Mouse (Mus musculus) heart, postnatal 36 days (tissue): ENCODE results near the gene Rnf152. TPM values are rescaled to one million over a fixed set of nuclear protein-coding genes. Genes with fewer than 3 reads are reported as not detected.

ENCODE experiments used
- DNase-seq, 2 experiments: peaks; one replicate each; pipeline ENCODE4 v3.0.0; 2021 to 2022
- intact Hi-C: fragments of 180-260 bp; cut with DNase I; formaldehyde crosslinking; loops from one replicate; pipeline ENCODE4 v1.15.1; 2025
- total RNA-seq, 2 experiments: library from RNA; stranded (reverse); gene quantifications; 2 replicates each; pipeline ENCODE4 v1.2.3; 2021

Gene Rnf152
- total RNA-seq, result 1 to 10 TPM; 1.6 to 1.9 TPM

GRCm38 (mm10) chr1:105356291-105357011 lies at the start of gene Rnf152:
TSS of gene Rnf152 (minus strand) at chr1:105356710.
- peak; percentile 52 to 55 for DNase-seq
- intact Hi-C loops, result loop anchor here (5.0 kb wide), 2 partner anchors 89 to 159 kb away; no protein-coding TSS in a partner anchor

- intact Hi-C loops, result no loop called here
- DNase-seq, result no peak
These were observed 46.3 kb upstream of the Rnf152 start for GRCm38 (mm10) chr1:105402853-105403252.

GRCm38 (mm10) chr1:105384141-105384937 lies 27.8 kb upstream of the Rnf152 start:
- DNase-seq, result no peak
- intact Hi-C loops, result no loop called here

- intact Hi-C loops, result no loop called here
These were observed 21.0 kb upstream of the Rnf152 start for GRCm38 (mm10) chr1:105377546-105377945.

DNA sequence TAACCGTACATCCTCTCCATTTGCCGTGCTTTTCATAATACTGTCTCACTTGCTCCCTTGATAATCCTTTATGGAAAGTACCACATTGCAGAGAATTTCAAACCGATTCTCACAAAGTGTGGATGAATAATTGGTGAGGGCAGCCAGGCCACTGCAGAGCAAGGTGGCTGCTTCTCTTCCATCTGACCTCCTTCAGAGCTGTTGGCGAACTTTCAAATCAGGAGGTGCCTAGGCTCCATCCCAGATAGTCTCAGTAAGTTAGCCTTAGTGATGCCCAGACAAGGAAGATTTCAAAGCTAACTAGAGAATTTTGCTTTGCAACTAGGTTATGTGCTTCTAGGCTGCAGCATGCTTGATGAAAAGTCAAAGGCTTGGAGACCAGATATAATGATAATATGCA lies 18.1 kb upstream of the Rnf152 start:
- DNase-seq, result no peak
- intact Hi-C loops, result no loop called here

More at GRCm38 (mm10) chr1:105377546-105377945, 21.0 kb upstream of the Rnf152 start:
- DNase-seq, result no peak

DNA sequence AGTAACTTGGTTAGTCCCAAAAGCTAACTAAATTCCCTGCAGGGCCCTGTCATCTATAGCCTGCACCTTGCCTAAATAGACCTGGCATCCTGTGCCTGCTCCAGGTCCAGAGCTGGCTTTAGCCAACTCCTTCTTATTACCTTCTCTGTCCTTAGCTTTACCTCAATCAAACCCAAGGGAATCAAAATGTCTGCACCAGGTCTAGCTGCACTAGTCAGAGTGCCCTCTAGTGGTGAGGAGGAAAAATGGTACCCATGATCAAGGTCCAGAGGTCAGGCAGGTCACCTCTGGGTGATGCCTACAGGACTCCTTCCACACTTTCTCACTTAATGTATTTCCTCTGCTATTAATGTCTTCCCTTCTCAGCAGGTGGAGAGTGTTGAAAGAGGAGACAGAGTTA lies 6.2 kb upstream of the Rnf152 start:
- intact Hi-C loops, result loop anchor here (2.0 to 5.0 kb wide), 3 partner anchors 270 to 376 kb away; no protein-coding TSS in a partner anchor
- peak; percentile 8 to 9 for DNase-seq

GRCm38 (mm10) chr1:105358896-105359295 lies 2.4 kb upstream of the Rnf152 start:
- DNase-seq, result no peak
- intact Hi-C loops, result loop anchor here (5.0 kb wide), 2 partner anchors 92 to 162 kb away; no protein-coding TSS in a partner anchor

GRCm38 (mm10) chr1:105355910-105356290 lies 610 bp downstream of the Rnf152 start:
- intact Hi-C loops, result loop anchor here (5.0 kb wide), 2 partner anchors 89 to 159 kb away; no protein-coding TSS in a partner anchor
- DNase-seq, result peak in 1 of 2 experiments; percentile 28

DNA sequence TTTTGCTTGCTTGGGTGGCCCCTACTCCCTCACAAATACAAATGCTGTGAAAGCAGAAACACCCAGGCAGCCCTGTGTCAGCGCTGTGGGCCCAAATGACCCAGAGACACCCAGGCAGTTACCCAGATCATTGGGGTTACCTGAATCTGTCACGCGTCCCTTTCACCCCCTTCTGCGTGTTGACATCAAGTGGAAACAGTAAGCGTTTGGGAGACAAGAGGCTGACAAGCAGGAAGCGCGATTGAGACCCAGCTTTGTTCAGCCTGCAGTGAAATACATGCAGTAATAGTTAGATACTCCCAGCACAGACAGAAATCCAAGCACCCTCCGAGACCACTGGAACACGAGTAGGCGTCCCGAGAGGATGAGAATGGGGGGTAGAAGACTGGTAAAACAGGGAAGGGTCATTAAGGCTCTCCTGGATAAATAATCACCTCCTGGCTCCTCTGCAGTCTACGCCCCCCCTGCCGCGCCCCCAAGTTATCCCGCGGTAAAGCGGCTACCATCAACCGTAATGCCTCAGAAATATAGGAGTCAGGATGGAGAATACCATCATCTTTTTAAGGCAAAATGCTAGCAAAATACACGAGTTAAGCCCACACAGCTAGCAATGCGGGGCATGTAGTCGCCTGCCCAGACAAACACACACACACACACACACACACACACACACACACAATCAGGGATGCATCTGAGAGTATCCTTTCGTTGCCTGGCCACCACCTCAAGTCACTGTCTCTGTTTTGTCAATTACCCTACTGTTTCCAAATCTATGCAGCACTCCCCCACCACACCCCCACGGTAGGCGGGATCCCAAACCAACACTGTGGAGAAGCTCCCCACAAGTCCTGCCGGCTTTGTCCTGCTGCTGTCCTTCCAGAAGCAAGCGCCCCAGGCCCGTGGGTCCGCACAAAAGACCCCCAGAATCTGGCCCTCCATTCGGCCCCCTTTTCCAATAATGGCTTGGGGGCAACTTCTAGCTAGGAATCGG lies 1.3 kb downstream of the Rnf152 start:
- peak; percentile 44 to 50 for DNase-seq
- intact Hi-C loops, result loop anchor here (5.0 kb wide), 2 partner anchors 88 to 158 kb away; no protein-coding TSS in a partner anchor

GRCm38 (mm10) chr1:105351806-105352205 lies 4.7 kb downstream of the Rnf152 start:
- intact Hi-C loops, result no loop called here
- DNase-seq, result no peak

DNA sequence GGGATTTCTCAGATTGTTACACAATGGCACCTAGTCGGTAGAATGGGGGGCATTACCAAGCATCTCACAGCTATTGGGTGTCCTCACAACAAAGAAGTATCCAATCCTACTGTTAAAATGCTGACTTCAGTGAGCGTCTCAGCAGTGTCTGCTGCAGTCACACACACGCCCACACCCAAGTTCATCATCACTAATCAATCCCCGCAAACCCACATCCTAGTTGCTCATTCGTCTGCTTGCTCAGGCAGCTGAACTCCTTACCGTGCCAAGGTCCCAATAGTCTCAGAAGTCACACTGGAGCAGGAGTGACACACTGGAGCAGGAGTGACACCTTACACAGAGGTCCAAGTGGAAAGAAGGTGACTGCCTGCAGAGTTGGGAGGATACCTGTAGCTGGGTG lies 14.2 kb downstream of the Rnf152 start:
- intact Hi-C loops, result no loop called here
- no peak for DNase-seq

DNA sequence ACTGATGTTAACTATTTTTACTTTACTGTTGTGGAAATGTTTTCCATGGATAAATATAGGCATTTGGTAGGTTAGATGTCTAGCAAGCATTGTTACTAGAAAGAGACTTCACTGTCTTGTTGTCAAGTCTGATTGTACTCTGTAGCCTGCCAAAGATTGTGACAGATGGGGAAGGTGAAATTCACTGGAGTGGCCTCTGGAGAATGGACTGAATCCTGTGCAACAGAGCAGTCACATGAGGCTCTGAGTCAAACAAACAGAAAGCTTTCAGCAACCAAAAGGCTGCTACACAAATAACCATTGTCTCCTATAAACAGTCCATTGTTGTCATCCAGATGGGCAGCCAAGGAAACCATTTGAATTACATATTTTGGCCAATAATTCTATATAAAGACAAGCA lies 15.6 kb downstream of the Rnf152 start:
- intact Hi-C loops, result no loop called here
- no peak for DNase-seq

GRCm38 (mm10) chr1:105337397-105337796 lies 19.1 kb downstream of the Rnf152 start:
- DNase-seq, result no peak
- intact Hi-C loops, result no loop called here

DNA sequence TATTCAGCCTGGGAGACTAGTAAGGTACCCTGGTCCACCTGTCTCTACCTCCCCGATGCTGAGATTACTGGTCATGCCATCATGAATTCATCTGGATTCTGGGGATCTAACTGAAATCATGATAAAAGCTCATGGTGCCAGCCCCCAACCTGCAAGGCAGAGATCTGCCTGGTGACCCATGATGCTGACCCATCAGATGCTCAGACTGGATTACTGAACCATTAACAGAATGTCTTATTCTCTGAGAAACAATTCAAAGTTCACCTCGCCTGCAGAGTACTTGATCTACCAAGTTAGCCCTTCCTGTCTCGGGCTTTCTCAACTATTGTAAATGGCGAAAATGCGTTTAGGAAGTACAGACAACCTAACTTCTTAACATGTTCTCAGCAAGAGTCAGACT lies 20.4 kb downstream of the Rnf152 start:
- no peak for DNase-seq
- intact Hi-C loops, result no loop called here

DNA sequence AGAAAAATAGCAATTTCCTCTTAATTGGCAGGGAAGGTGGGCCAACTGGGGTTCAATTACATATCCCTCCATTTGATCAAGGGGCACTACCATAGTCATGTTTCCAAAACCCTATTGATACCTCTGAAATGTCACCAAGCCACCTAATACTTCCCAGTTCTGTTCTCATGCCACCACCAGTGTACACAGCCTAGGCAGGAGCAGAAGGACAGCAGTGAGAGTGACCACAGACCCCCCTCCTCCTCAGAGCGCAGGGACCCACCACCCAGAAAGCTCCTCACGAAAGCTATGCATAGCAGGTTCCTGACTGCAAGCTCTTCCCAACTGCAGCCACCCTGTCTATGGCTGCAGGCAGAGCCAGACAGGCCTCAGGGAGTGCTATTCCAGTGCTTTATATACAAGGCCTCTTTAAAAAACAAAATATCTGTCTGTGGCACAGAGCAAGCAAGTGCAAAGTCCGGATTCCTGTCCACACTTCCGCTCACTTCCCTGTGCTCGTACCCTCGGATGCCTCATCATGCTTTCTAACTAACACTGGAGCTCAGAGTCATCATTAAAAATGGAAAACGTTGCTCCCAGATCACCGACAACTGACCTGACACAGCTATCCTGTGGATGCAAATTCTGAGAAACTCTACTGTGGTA lies 24.3 kb downstream of the Rnf152 start:
- intact Hi-C loops, result no loop called here

GRCm38 (mm10) chr1:105331605-105332004 lies 24.9 kb downstream of the Rnf152 start:
- no peak for DNase-seq
- intact Hi-C loops, result no loop called here

More for the DNA sequence above, 24.3 kb downstream of the Rnf152 start:
- no peak for DNase-seq

- DNase-seq, result no peak
- intact Hi-C loops, result no loop called here
These were observed 25.8 kb downstream of the Rnf152 start for GRCm38 (mm10) chr1:105330581-105331320.

DNA sequence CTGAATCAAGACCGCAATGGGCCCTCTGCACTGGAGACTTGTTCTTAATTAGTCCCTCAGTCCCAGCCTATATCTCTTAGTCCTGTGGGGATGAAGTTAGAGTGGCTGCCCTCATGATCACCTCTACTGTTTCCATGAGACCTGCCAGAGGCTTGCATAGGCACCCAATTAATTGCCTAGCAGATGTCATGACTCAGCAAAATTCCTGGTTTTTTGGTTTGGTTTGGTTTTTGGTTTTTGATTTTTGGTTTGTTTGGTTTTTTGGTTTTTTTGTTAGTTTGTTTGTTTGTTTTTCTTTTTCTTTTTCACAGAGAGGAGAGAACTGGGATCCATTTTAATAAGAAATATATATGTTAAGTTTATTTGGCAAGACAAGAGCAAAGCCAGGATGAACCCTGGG lies 28.7 kb downstream of the Rnf152 start:
- no peak for DNase-seq
- intact Hi-C loops, result no loop called here

DNA sequence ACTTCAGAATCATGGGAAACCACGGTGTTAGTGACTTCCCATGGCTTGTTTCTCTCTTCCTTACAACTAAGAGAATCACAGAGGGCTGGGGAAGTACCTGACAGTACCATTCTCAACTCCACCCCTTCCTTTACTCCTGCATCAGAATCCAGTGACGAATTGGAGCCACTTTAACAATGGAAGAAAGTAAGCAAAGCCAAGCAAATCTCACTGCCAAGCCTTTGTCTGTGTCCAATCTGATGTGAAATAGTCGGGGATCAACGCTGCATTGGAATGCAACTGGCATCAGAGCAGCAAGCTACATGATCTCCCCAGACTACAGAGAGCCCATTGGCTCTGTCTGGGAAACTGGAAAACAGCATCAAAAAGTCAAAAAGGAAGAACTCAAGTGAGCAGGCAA lies 31.9 kb downstream of the Rnf152 start:
- no peak for DNase-seq
- intact Hi-C loops, result no loop called here
